Mouse (Mus musculus): ENCODE data around the gene Pcsk5. TPM values are rescaled to one million over a fixed set of nuclear protein-coding genes. Genes with fewer than 3 reads are reported as not detected.
A peak's percentile ranks its signal among the peaks of the same experiment; 100 is the strongest.

Gene Pcsk5
- polyA plus RNA-seq, 1 experiment from 2014 or later, result 12.5 TPM

DNA sequence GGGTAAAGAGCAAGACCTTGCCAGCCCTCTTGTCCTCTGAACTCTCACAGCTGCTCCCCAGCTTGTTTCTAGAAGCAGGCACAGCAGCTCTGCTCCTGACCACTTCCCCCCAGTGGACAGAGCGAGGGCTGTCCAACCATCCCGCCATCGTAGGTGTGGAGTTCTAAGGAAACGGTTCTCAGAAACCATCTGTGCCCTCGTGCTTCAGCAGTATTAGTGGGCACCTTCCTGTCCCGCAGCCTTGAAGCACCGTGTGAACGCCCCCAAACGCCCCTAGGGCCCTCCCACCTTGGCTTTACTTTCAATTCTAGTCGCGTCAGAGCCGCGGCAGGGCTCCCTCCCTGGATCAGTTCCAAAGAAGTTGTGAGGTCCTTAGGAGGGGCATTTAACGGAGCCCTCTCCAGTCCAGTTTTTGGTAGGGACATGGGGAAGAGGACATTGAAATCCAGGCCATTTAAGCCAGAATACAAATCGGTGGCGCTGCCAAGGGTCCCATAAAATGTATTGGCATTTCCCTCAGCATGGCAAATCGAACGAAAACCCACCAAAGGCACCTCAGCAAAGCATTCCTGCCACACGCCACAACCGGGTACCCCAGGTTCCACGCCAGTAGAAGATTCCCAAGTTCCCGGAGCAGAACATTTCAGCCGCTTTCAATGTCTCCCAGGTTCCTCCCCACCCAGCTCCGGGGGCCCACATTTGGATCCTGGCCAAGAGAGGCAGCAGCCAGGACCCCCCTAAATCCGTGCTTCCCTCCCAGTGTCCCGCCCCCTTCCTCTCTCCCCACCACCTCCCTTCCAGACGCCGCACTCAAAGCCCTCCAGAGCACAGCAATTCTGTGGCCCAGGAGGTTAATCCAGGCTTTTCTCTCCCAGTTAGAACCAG, 1.5 kb downstream of the Pcsk5 start:
- peak; percentile 1; the same call in 1 of the 2 replicates for ATAC-seq (ENCODE audit: low FRiP score)
- Histone ChIP-seq H3K36me3 (replicated peaks) (no peaks in the 10 kb centered on the region), H3K4me1 (peaks cover 25% of the 10 kb centered on the region), H3K9ac (peak overlapping the region; percentile 74), H3K27me3 (peaks cover 15% of the 10 kb centered on the region; the same call in 1 of the 2 replicates), H3K4me3 (replicated peaks) (peak overlapping the region; percentile 73), H3K9me3 (no peaks in the 10 kb centered on the region), H3K4me2 (peak overlapping the region; percentile 94), H3K27ac (no peak overlapping the region)
- WGBS, result under 1% methylated on average over 28 of the region's 28 CpGs

- peak overlapping the region; percentile 94; the same call in 1 of the 2 replicates for H3K4me2 ChIP-seq
- ATAC-seq (ENCODE audit: low FRiP score), result no peak
- H3K4me1 ChIP-seq, result peaks cover 25% of the 10 kb centered on the region
- no peak overlapping the region for H3K9ac ChIP-seq
- H3K36me3 ChIP-seq (replicated peaks), result no peaks in the 10 kb centered on the region
- no peak overlapping the region for H3K27ac ChIP-seq
- peak overlapping the region; percentile 73; the same call in 1 of the 2 replicates for H3K4me3 ChIP-seq (replicated peaks)
- H3K9me3 ChIP-seq, result no peaks in the 10 kb centered on the region
- H3K27me3 ChIP-seq, result peaks cover 15% of the 10 kb centered on the region; the same call in 1 of the 2 replicates
Measured at GRCm38 (mm10) chr19:17834894-17835293, 2.5 kb downstream of the Pcsk5 start.

DNA sequence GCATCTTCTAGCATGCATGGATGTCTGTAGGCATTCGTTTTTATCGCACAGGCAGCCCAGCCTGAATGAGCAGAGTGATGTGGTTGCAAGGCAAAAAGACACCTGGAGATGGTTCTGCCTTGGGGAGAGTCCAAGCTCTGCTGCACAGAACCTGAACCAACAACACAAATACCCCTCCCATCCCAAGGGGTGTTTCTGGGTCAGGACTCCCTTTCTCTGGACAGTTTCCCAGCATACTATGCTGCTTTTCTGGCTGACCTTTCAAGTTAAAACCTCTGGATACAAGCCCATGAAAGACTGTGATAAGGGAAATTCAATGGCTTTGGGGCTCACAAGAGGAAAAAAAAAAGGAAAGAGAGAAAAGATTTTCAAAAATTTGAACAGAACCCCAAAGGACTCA, 6.1 kb downstream of the Pcsk5 start:
- Histone ChIP-seq H3K4me3 (replicated peaks) (no peak overlapping the region), H3K27me3 (peaks cover 10% of the 10 kb centered on the region; the same call in 1 of the 2 replicates), H3K9me3 (no peaks in the 10 kb centered on the region), H3K36me3 (replicated peaks) (no peaks in the 10 kb centered on the region), H3K4me1 (peaks cover 15% of the 10 kb centered on the region), H3K4me2 (no peak overlapping the region), H3K27ac (no peak overlapping the region), H3K9ac (no peak overlapping the region)
- 96% methylated on average over 2 of the region's 2 CpGs for WGBS
- ATAC-seq (ENCODE audit: low FRiP score), result no peak

DNA sequence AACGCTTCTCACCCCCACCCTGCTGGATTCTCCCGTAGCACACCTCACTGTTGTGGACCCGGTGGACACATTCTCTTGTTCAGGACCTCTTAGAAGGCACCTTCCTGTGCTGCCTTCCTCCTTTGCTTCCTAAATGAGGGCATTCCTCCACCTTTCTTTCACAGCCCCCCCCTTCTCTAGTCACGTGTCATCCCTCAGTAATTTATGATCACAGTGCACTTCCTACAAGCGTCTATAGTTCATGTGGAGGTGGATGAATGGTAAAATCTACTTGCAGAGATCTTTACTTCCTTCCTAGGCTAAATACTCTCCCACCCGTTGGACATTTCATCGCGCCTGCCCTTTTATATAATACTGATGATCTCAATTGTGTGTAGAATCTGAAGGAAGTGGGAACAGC, 9.0 kb downstream of the Pcsk5 start:
- Histone ChIP-seq H3K9me3 (no peaks in the 10 kb centered on the region), H3K27me3 (no peaks in the 10 kb centered on the region), H3K4me3 (replicated peaks) (no peak overlapping the region), H3K27ac (no peak overlapping the region), H3K9ac (no peak overlapping the region), H3K4me1 (no peaks in the 10 kb centered on the region), H3K4me2 (no peak overlapping the region), H3K36me3 (replicated peaks) (no peaks in the 10 kb centered on the region)
- 84% methylated on average over 8 of the region's 8 CpGs for WGBS
- ATAC-seq (ENCODE audit: low FRiP score), result no peak

DNA sequence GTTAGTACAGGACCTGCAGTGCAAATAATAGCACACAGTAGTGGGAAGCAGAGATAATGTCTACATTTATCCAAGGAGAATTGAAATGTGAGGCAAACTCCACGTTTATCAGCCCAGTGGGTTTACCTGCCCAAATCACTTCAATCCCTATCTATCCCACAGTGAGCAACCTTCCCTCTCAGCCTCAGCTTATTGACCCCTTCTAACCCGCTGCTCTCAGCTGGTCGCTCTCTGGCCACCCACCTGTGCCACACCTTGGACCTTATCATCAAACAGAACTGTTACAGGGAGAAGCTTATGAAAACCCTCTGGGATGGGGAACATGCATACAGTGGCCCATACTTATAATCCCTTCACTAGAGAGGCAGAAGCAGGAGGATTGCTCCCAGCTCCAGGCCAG, 10.7 kb downstream of the Pcsk5 start:
- Histone ChIP-seq H3K4me2 (no peak overlapping the region), H3K9ac (no peak overlapping the region), H3K27ac (no peak overlapping the region), H3K36me3 (replicated peaks) (no peaks in the 10 kb centered on the region), H3K27me3 (no peaks in the 10 kb centered on the region), H3K4me3 (replicated peaks) (no peak overlapping the region), H3K9me3 (no peaks in the 10 kb centered on the region), H3K4me1 (no peaks in the 10 kb centered on the region)
- ATAC-seq (ENCODE audit: low FRiP score), result no peak
- 74% methylated on average over 3 of the region's 3 CpGs for WGBS

DNA sequence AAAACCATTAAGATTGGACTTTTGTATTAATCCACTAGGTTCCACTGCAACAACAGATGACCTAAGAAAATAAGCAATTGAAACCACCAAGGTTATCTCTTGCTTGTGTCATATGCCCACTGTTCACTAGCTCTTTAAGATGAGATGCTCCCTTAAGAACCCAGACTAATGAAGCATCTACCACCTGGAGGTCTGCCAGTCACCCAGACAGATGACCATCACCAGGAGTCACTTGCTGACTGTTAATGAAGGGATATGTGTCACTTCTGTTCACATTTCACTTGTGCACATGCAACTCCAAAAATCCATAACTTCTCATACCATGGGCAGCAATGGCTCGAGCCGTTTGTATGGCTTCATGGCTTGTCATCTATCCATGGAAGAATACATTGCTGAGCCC, 17.4 kb downstream of the Pcsk5 start:
- no peak for ATAC-seq (ENCODE audit: low FRiP score)
- no peak overlapping the region for H3K4me3 ChIP-seq (replicated peaks)
- H3K4me2 ChIP-seq, result no peak overlapping the region
- no peak overlapping the region for H3K27ac ChIP-seq
- no peaks in the 10 kb centered on the region for H3K36me3 ChIP-seq (replicated peaks)
- no peak overlapping the region for H3K9ac ChIP-seq
- H3K27me3 ChIP-seq, result no peaks in the 10 kb centered on the region
- H3K9me3 ChIP-seq, result no peaks in the 10 kb centered on the region
- WGBS, result 90% methylated on average over 2 of the region's 2 CpGs
- no peaks in the 10 kb centered on the region for H3K4me1 ChIP-seq

- WGBS, result 81% methylated on average over 5 of the region's 5 CpGs
Measured at GRCm38 (mm10) chr19:17819081-17819480, 18.4 kb downstream of the Pcsk5 start.

GRCm38 (mm10) chr19:17815062-17815461, 22.4 kb downstream of the Pcsk5 start:
- WGBS, result 93% methylated on average over 3 of the region's 3 CpGs
- no peaks in the 10 kb centered on the region for H3K27me3 ChIP-seq
- no peak overlapping the region for H3K4me2 ChIP-seq
- no peak overlapping the region for H3K9ac ChIP-seq
- no peaks in the 10 kb centered on the region for H3K9me3 ChIP-seq
- H3K4me1 ChIP-seq, result no peaks in the 10 kb centered on the region
- no peak overlapping the region for H3K27ac ChIP-seq
- H3K36me3 ChIP-seq (replicated peaks), result no peaks in the 10 kb centered on the region
- H3K4me3 ChIP-seq (replicated peaks), result no peak overlapping the region
- ATAC-seq (ENCODE audit: low FRiP score), result no peak

More at GRCm38 (mm10) chr19:17819081-17819480, 18.4 kb downstream of the Pcsk5 start:
- H3K4me1 ChIP-seq, result no peaks in the 10 kb centered on the region
- no peak overlapping the region for H3K9ac ChIP-seq
- H3K36me3 ChIP-seq (replicated peaks), result no peaks in the 10 kb centered on the region
- H3K27me3 ChIP-seq, result no peaks in the 10 kb centered on the region
- ATAC-seq (ENCODE audit: low FRiP score), result no peak
- H3K27ac ChIP-seq, result no peak overlapping the region
- no peaks in the 10 kb centered on the region for H3K9me3 ChIP-seq
- H3K4me3 ChIP-seq (replicated peaks), result no peak overlapping the region
- no peak overlapping the region for H3K4me2 ChIP-seq

GRCm38 (mm10) chr19:17813449-17813990, 23.9 kb downstream of the Pcsk5 start:
- ATAC-seq (ENCODE audit: low FRiP score), result no peak
- no peak overlapping the region for H3K4me2 ChIP-seq
- no peaks in the 10 kb centered on the region for H3K9me3 ChIP-seq
- H3K36me3 ChIP-seq (replicated peaks), result no peaks in the 10 kb centered on the region
- no peaks in the 10 kb centered on the region for H3K27me3 ChIP-seq
- no peak overlapping the region for H3K27ac ChIP-seq
- H3K9ac ChIP-seq, result no peak overlapping the region
- H3K4me3 ChIP-seq (replicated peaks), result no peak overlapping the region
- 87% methylated on average over 5 of the region's 5 CpGs for WGBS
- H3K4me1 ChIP-seq, result no peaks in the 10 kb centered on the region

- H3K4me2 ChIP-seq, result no peak overlapping the region
- no peaks in the 10 kb centered on the region for H3K36me3 ChIP-seq (replicated peaks)
- WGBS, result 70% methylated on average over 7 of the region's 7 CpGs
- H3K4me1 ChIP-seq, result no peaks in the 10 kb centered on the region
- no peaks in the 10 kb centered on the region for H3K9me3 ChIP-seq
- no peak for ATAC-seq (ENCODE audit: low FRiP score)
- H3K27me3 ChIP-seq, result no peaks in the 10 kb centered on the region
- H3K27ac ChIP-seq, result no peak overlapping the region
- H3K9ac ChIP-seq, result no peak overlapping the region
- H3K4me3 ChIP-seq (replicated peaks), result no peak overlapping the region
Measured at GRCm38 (mm10) chr19:17812661-17813060, 24.8 kb downstream of the Pcsk5 start.

GRCm38 (mm10) chr19:17806626-17807025, 30.8 kb downstream of the Pcsk5 start:
- no peak overlapping the region for H3K4me3 ChIP-seq (replicated peaks)
- H3K36me3 ChIP-seq (replicated peaks), result no peaks in the 10 kb centered on the region
- no peaks in the 10 kb centered on the region for H3K4me1 ChIP-seq
- no peak overlapping the region for H3K27ac ChIP-seq
- 93% methylated on average over 5 of the region's 5 CpGs for WGBS
- no peak for ATAC-seq (ENCODE audit: low FRiP score)
- no peaks in the 10 kb centered on the region for H3K9me3 ChIP-seq
- no peaks in the 10 kb centered on the region for H3K27me3 ChIP-seq
- H3K4me2 ChIP-seq, result no peak overlapping the region
- no peak overlapping the region for H3K9ac ChIP-seq

GRCm38 (mm10) chr19:17800798-17801197, 36.6 kb downstream of the Pcsk5 start:
- no peaks in the 10 kb centered on the region for H3K4me1 ChIP-seq
- ATAC-seq (ENCODE audit: low FRiP score), result no peak
- H3K9me3 ChIP-seq, result no peaks in the 10 kb centered on the region
- no peaks in the 10 kb centered on the region for H3K27me3 ChIP-seq
- no peak overlapping the region for H3K9ac ChIP-seq
- no peak overlapping the region for H3K4me2 ChIP-seq
- no peak overlapping the region for H3K4me3 ChIP-seq (replicated peaks)
- H3K27ac ChIP-seq, result no peak overlapping the region
- H3K36me3 ChIP-seq (replicated peaks), result no peaks in the 10 kb centered on the region
- 91% methylated on average over 1 of the region's 1 CpGs for WGBS

Measured in forebrain, embryonic 12.5 days (tissue).